Mouse (Mus musculus): Measurements from ENCODE around the gene Rflna. TPM values are rescaled to one million over a fixed set of nuclear protein-coding genes. Genes with fewer than 3 reads are reported as not detected.
A peak's percentile ranks its signal among the peaks of the same experiment; 100 is the strongest.

Rflna gene
- total and polyA plus RNA-seq, 2 experiments from 2014 or later: 7.2 to 10.6 TPM

GRCm38 (mm10) chr5:125056696-125057554, 53.9 kb downstream of the Rflna start:
- 17% methylated on average over 19 of the region's 19 CpGs for whole genome bisulfite sequencing
- H3K9ac ChIP-seq (replicated peaks; ENCODE audit: low read length, poor library complexity, severe bottlenecking): no peak overlapping the region
- peaks cover 14% of the 10 kb centered on the region for H3K4me1 ChIP-seq (ENCODE audit: insufficient read depth, low read length)
- H3K27me3 ChIP-seq (ENCODE audit: insufficient read depth, low read length): no peaks in the 10 kb centered on the region
- H3K27ac ChIP-seq (ENCODE audit: low read depth, low read length): no peak overlapping the region
- no peak for ATAC-seq (ENCODE audit: low FRiP score)
- no peaks in the 10 kb centered on the region for H3K9me3 ChIP-seq (ENCODE audit: low read length)
- H3K36me3 ChIP-seq (ENCODE audit: insufficient read depth, low read length): peaks cover 9% of the 10 kb centered on the region
- no peak for DNase-seq (ENCODE audit: low spot score)
- H3K4me2 ChIP-seq (ENCODE audit: low read depth, low read length, poor library complexity, severe bottlenecking): peak overlapping the region; percentile 57; the same call in 1 of the 2 replicates
- no peak overlapping the region; the same call in 1 of the 2 replicates for H3K4me3 ChIP-seq (ENCODE audit: low read depth, low read length)
- TF ChIP-seq CTCF (IDR thresholded peaks at IDR 0.05): no peak

GRCm38 (mm10) chr5:125057555-125058266, 54.7 kb downstream of the Rflna start:
- no peak for DNase-seq (ENCODE audit: low spot score)
- WGBS: 14% methylated on average over 29 of the region's 29 CpGs
- no peaks in the 10 kb centered on the region for H3K9me3 ChIP-seq (ENCODE audit: low read length)
- H3K27ac ChIP-seq (ENCODE audit: low read depth, low read length): peak overlapping the region; percentile 58
- H3K36me3 ChIP-seq (ENCODE audit: insufficient read depth, low read length): peaks cover 7% of the 10 kb centered on the region
- no peaks in the 10 kb centered on the region for H3K27me3 ChIP-seq (ENCODE audit: insufficient read depth, low read length)
- TF ChIP-seq CTCF (IDR thresholded peaks at IDR 0.05): no peak
- peak overlapping the region; percentile 28 for H3K4me3 ChIP-seq (ENCODE audit: low read depth, low read length)
- H3K4me1 ChIP-seq (ENCODE audit: insufficient read depth, low read length): peaks cover 14% of the 10 kb centered on the region
- no peak; the same call in 1 of the 2 replicates for ATAC-seq (ENCODE audit: low FRiP score)
- H3K4me2 ChIP-seq (ENCODE audit: low read depth, low read length, poor library complexity, severe bottlenecking): peak overlapping the region; percentile 57
- H3K9ac ChIP-seq (replicated peaks; ENCODE audit: low read length, poor library complexity, severe bottlenecking): peak overlapping the region; percentile 57

- peak; percentile 1; the same call in 1 of the 2 replicates for TF ChIP-seq CTCF (IDR thresholded peaks at IDR 0.05)
- H3K9ac ChIP-seq (replicated peaks; ENCODE audit: low read length, poor library complexity, severe bottlenecking): peak overlapping the region; percentile 57
- H3K27ac ChIP-seq (ENCODE audit: low read depth, low read length): peak overlapping the region; percentile 58
- H3K4me3 ChIP-seq (ENCODE audit: low read depth, low read length): peak overlapping the region; percentile 28
- H3K4me1 ChIP-seq (ENCODE audit: insufficient read depth, low read length): peaks cover 14% of the 10 kb centered on the region
- H3K4me2 ChIP-seq (ENCODE audit: low read depth, low read length, poor library complexity, severe bottlenecking): peak overlapping the region; percentile 57
- peaks cover 7% of the 10 kb centered on the region for H3K36me3 ChIP-seq (ENCODE audit: insufficient read depth, low read length)
- DNase-seq (ENCODE audit: low spot score) (peak; percentile 81), ATAC-seq (ENCODE audit: low FRiP score) (peak; percentile 47; the same call in 1 of the 2 replicates)
- WGBS: 4% methylated on average over 23 of the region's 29 CpGs
- no peaks in the 10 kb centered on the region for H3K27me3 ChIP-seq (ENCODE audit: insufficient read depth, low read length)
- H3K9me3 ChIP-seq (ENCODE audit: low read length): no peaks in the 10 kb centered on the region
Observed at GRCm38 (mm10) chr5:125058267-125058668, 55.2 kb downstream of the Rflna start.

Other genes with a start within 250 kb of the Rflna start
- gene Ccdc92, start 140.8 kb upstream of the Rflna start, total RNA-seq (2014; rRNA removed): 37.1 and 39.9 TPM in 2 replicates
- 50.4 and 57.8 TPM in 2 replicates for gene Ccdc92, start 140.8 kb upstream of the Rflna start, polyA plus RNA-seq (2015; fragmentation: Nextera tagmentation; extraction: Ambion mirVana)
- gene Zfp664, start 140.5 kb upstream of the Rflna start, total RNA-seq (2014; rRNA removed): 29.2 and 44.4 TPM in 2 replicates
- 50.0 and 50.2 TPM in 2 replicates for gene Zfp664, start 140.5 kb upstream of the Rflna start, polyA plus RNA-seq (2015; fragmentation: Nextera tagmentation; extraction: Ambion mirVana)
- gene Ncor2, start 176.0 kb downstream of the Rflna start, total RNA-seq (2014; rRNA removed): 22.8 and 37.8 TPM in 2 replicates
- 15.5 and 17.8 TPM in 2 replicates for gene Ncor2, start 176.0 kb downstream of the Rflna start, polyA plus RNA-seq (2015; fragmentation: Nextera tagmentation; extraction: Ambion mirVana)

Measured in midbrain, postnatal 0 days (tissue).